In genomic region chr17:47038844-47039803, GRCm38 (mm10) we compare ENCODE assay signal across 8 mouse cellular contexts. TPM values are rescaled to one million over a fixed set of nuclear protein-coding genes. Genes with fewer than 3 reads are reported as not detected.
A peak's percentile ranks its signal among the peaks of the same experiment; 100 is the strongest.
DNase-seq lines count a peak whose midpoint lies in the region; ATAC-seq lines count a peak whose summit lies in the region.

No protein-coding gene starts in this region.

- peak; percentile 86 for ATAC-seq in intestine, embryonic 15.5 days

- H3K4me2 ChIP-seq in intestine, embryonic 15.5 days (replicated peaks) = peak overlapping the region; percentile 57

- DNase-seq in adrenal gland, adult 18-20 months (ENCODE audit: low spot score in 2 of 2) = peak; percentile 93 to 95
- DNase-seq in embryo, embryonic 10.5 days (ENCODE audit: low spot score) = peak; percentile 90
- DNase-seq in gastrocnemius, postnatal 25 days = peak; percentile 63
- peak; percentile 86 to 90 for DNase-seq in left cerebral cortex, postnatal 14 days (ENCODE audit: low spot score in 2 of 2)
- peak; percentile 77 for DNase-seq in mesoderm, embryonic 11.5 days (ENCODE audit: low read depth, low spot score)
- peak; percentile 85 for DNase-seq in right cerebral cortex, postnatal 25 days
- peak; percentile 83 to 88 for DNase-seq in urinary bladder, postnatal 36 days (ENCODE audit: low spot score in 2 of 2)

- no peaks in the 10 kb centered on the region for H3K4me1 ChIP-seq in intestine, embryonic 15.5 days (replicated peaks)

- no peaks in the 10 kb centered on the region for H3K9me3 ChIP-seq in intestine, embryonic 15.5 days

- H3K27ac ChIP-seq in intestine, embryonic 15.5 days = no peak overlapping the region; the same call in 1 of the 2 replicates

- no peaks in the 10 kb centered on the region for H3K27me3 ChIP-seq in intestine, embryonic 15.5 days (replicated peaks)

- no peaks in the 10 kb centered on the region for H3K36me3 ChIP-seq in intestine, embryonic 15.5 days

- intact Hi-C loops in left cerebral cortex, postnatal 14 days (cut with DNase I) = loop anchor here (5.0 kb wide), 3 partner anchors 78 to 293 kb away; no protein-coding TSS in a partner anchor

- peak overlapping the region; percentile 25 for H3K4me3 ChIP-seq in intestine, embryonic 15.5 days (replicated peaks)

- peak overlapping the region; percentile 28; the same call in 1 of the 2 replicates for H3K9ac ChIP-seq in intestine, embryonic 15.5 days

- 15% methylated on average over 18 of the region's 18 CpGs for WGBS in intestine, embryonic 15.5 days

RNA-seq across cellular contexts. Expression of gene Ubr2, which starts 28.8 kb away (rescaled TPM):
- 10 to 100 TPM; 62.1 to 87.8 TPM for total RNA-seq in adrenal gland, adult 18-20 months (2021)
- total RNA-seq in gastrocnemius, postnatal 25 days (2021) = 10 to 100 TPM; 44.6 to 46.0 TPM
- polyA plus RNA-seq in intestine, embryonic 15.5 days (2015; fragmentation: Nextera tagmentation; extraction: Ambion mirVana) = 14.1 and 15.0 TPM in 2 replicates
- 10 to 100 TPM; 50.5 to 53.5 TPM for total RNA-seq in left cerebral cortex, postnatal 14 days (2021)
